Mouse (Mus musculus): ENCODE results near the gene Msl1.

GRCm38 (mm10) chr11:98837917-98838316 is 42.6 kb downstream of the Msl1 start:
- TF ChIP-seq CTCF (IDR thresholded peaks at IDR 0.05; ENCODE audit: low read depth) (no peak), EP300 (optimal IDR thresholded peaks at IDR 0.05) (no peak)

All from stomach, postnatal 0 days (tissue).